Mouse (Mus musculus) small intestine, adult 2 months (tissue): ENCODE results near the gene Nhlrc3. TPM values are rescaled to one million over a fixed set of nuclear protein-coding genes. Genes with fewer than 3 reads are reported as not detected.

Experiments used
- H3K27ac ChIP-seq: fragments of 200-500 bp; 2 replicates; pipeline ENCODE4 v1.5.1; 2012; ENCODE audit warnings: low read depth, low read length, control low read depth, inconsistent platforms; ENCODE audit not compliant: insufficient read depth
- H3K27me3 ChIP-seq: fragments of 200-500 bp; 2 replicates; pipeline ENCODE4 v1.6.1; 2012; ENCODE audit warnings: mild to moderate bottlenecking, moderate library complexity, low read length, inconsistent platforms; ENCODE audit not compliant: control insufficient read depth, insufficient read depth
- H3K36me3 ChIP-seq: fragments of 200-500 bp; 2 replicates; pipeline ENCODE4 v1.6.1; 2012; ENCODE audit warnings: mild to moderate bottlenecking, low read length, control low read depth, inconsistent platforms; ENCODE audit not compliant: control insufficient read depth, insufficient read depth
- H3K4me1 ChIP-seq: fragments of 200-500 bp; 2 replicates; pipeline ENCODE4 v1.6.1; 2012; ENCODE audit warnings: low read length, inconsistent platforms, mixed read lengths; ENCODE audit not compliant: control insufficient read depth, insufficient read depth, insufficient read length
- H3K4me3 ChIP-seq: fragments of 200-500 bp; 2 replicates; pipeline ENCODE4 v1.5.1; 2012; ENCODE audit warnings: low read depth, mild to moderate bottlenecking, control low read depth, inconsistent platforms, low read length, moderate library complexity
- CTCF ChIP-seq: fragments of 200-500 bp; IDR thresholded peaks from 2 replicates; pipeline ENCODE4 v1.5.1; 2012; ENCODE audit warnings: low read depth, mild to moderate bottlenecking, control low read depth, inconsistent platforms, low read length, moderate library complexity, mixed read lengths; ENCODE audit not compliant: insufficient replicate concordance, insufficient read length; ENCODE audit errors: extremely low read depth
- POLR2A ChIP-seq: fragments of 200-500 bp; IDR thresholded peaks from 2 replicates; pipeline ENCODE4 v1.6.1; 2012; ENCODE audit warnings: low read depth, mild to moderate bottlenecking, control low read depth, inconsistent platforms, low read length, moderate library complexity
- WGBS: fragments of 180-500 bp; shearing (Covaris S2); methylation state at CpG from one replicate; pipeline ENCODE4 v1.1.7; 2018; 5-methylcytosine and 5-hydroxymethylcytosine counted together
- polyA plus RNA-seq: library from polyadenylated mRNA; depleted of rRNA; stranded (reverse); fragments of >200 nt; gene quantifications from 2 replicates; pipeline ENCODE4 v1.2.3, GENCODE M21; 2012; rRNA removed

Gene Nhlrc3
- polyA plus RNA-seq, 1 experiment = 8.0 TPM

DNA sequence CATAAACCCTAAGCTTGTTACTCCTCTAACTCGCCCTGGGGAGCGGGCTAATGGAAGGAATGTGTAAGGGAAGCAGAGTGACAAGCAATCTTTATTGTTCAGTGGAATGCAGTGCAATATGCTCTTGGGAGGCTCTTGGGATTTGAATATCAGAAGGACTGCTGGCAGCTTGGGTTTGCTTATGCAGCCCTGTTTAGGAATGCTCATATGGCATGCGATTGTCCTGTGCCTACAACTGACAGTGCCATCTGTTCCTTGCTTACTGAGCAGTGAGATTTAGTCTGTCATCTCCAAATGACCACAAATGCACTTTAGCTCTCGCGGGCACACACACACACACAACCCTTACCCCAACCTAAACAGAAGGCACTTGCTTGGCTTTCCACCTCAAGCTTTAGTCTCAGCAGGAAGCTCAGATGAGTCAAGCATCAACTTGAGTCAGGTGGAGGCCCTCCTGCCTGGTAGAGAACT, 47.1 kb downstream of the Nhlrc3 start:
- TF ChIP-seq CTCF (no peak), POLR2A (no peak)
- WGBS = 61% methylated on average over 5 of the region's 5 CpGs
- H3K4me3 ChIP-seq = no peak overlapping the region

DNA sequence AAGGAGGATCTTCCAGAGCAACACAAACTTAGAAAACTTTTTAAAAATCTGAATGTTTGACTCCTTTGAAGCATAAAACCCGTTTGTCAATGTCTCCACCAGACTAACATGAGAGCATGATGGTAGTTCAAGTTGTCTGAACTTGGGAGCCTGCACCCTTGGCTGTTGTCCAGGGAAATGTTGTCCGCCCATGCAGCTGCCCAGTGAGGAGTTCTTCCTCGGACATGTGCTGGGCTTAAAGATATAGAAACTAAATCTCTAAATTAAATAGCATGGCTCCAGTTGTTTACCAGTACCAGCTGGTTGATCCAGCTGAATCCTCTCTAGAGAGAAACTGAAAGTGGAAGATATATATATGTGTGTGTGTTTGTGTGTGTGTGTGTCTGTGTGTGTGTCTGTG, 49.2 kb downstream of the Nhlrc3 start:
- Histone ChIP-seq H3K27me3 (no peaks in the 10 kb centered on the region), H3K27ac (no peak overlapping the region), H3K4me3 (no peak overlapping the region), H3K36me3 (no peaks in the 10 kb centered on the region), H3K4me1 (peaks cover 3% of the 10 kb centered on the region; the same call in 1 of the 2 replicates)
- WGBS = 19% methylated on average over 3 of the region's 3 CpGs
- no peak for TF ChIP-seq CTCF
- TF ChIP-seq POLR2A = no peak

More for the DNA sequence above, 47.1 kb downstream of the Nhlrc3 start:
- Histone ChIP-seq H3K4me1 (peaks cover 3% of the 10 kb centered on the region; the same call in 1 of the 2 replicates), H3K36me3 (no peaks in the 10 kb centered on the region), H3K27me3 (no peaks in the 10 kb centered on the region), H3K27ac (no peak overlapping the region)

DNA sequence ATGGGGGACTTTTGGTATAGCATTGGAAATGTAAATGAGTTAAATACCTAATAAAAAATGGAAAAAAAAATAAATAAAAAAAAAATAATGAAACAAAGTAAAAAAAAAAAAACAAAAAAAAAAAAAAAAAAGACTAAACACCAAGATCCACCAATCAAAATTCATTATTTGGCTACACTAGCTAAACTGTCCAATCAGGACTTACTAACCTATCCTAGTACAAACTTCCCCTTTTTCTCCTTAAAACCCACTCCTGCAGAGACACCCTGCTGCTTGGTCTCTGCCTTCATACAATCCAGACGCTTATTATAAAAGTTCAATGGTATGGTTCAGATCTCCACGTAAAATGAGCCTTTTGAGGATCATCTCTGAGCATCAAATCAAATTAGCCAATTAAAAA, 49.7 kb downstream of the Nhlrc3 start:
- H3K4me3 ChIP-seq = no peak overlapping the region
- H3K4me1 ChIP-seq = peaks cover 3% of the 10 kb centered on the region; the same call in 1 of the 2 replicates
- H3K27ac ChIP-seq = no peak overlapping the region
- H3K27me3 ChIP-seq = no peaks in the 10 kb centered on the region
- TF ChIP-seq CTCF = no peak
- TF ChIP-seq POLR2A = no peak
- H3K36me3 ChIP-seq = no peaks in the 10 kb centered on the region
- 68% methylated on average over 2 of the region's 2 CpGs for WGBS

DNA sequence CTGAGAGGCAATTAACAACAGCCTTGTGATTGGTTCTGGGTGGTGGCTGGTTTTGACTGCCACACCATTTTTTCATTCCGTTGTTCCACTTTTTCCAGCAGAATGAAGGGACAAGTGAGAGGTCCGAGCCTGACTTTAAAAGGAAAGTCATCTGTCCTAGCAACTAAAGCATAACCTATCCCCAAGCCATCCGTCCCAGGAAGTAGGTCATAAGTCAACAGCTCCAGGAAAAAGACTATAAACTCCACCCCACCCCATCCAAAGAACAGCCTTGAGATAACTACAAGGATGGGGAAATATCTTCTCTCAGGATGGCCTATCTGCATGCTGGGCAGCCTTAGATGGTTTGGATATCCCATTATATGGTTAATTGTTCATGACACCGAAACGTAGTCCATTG, 50.9 kb downstream of the Nhlrc3 start:
- no peak for TF ChIP-seq POLR2A
- no peak for TF ChIP-seq CTCF
- Histone ChIP-seq H3K27ac (no peak overlapping the region), H3K4me1 (peaks cover 3% of the 10 kb centered on the region; the same call in 1 of the 2 replicates), H3K4me3 (no peak overlapping the region), H3K36me3 (no peaks in the 10 kb centered on the region), H3K27me3 (no peaks in the 10 kb centered on the region)
- 60% methylated on average over 5 of the region's 5 CpGs for WGBS

DNA sequence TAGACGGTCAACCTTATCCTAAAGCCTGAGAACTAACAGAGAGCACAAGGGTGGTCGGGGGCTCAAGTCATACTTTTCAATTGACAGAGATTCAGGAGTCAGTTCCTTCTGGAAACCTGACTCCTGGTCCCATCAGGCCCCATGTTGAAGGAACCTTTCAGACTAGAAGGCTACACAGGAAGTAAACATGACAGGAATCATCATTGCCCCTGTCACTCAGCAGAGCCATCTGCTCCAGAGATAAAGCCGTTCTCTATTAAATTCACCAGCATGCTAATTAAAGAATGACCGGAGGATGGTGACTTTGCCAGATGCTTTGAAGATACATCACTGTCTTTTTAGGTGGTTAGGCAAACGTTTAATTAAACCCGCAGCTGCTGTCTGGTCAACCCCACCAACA, 53.1 kb downstream of the Nhlrc3 start:
- Histone ChIP-seq H3K36me3 (no peaks in the 10 kb centered on the region), H3K27me3 (no peaks in the 10 kb centered on the region), H3K27ac (no peak overlapping the region), H3K4me1 (peaks cover 3% of the 10 kb centered on the region; the same call in 1 of the 2 replicates), H3K4me3 (no peak overlapping the region)
- no peak for TF ChIP-seq POLR2A
- no peak for TF ChIP-seq CTCF
- 67% methylated on average over 6 of the region's 6 CpGs for WGBS

DNA sequence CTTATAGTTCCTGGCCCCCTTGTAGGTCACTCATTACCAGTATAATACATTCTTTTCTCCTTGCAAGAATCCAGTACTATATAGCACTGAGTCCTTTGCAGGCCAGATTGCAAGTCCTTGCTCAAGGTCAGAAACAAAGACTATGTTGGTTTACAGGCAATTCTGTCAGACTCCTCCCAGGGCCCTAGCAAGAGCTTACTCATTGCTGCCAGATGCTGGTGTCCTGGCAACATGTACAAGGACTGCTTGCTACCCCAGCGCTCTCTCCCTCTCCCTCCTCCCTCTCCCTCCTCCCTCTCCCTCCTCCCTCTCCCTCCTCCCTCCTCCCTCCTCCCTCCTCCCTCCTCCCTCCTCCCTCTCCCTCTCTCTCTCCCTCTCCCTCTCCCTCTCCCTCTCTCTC, 56.0 kb downstream of the Nhlrc3 start:
- Histone ChIP-seq H3K4me3 (no peak overlapping the region), H3K27ac (no peak overlapping the region), H3K4me1 (no peaks in the 10 kb centered on the region), H3K27me3 (no peaks in the 10 kb centered on the region), H3K36me3 (no peaks in the 10 kb centered on the region)
- 70% methylated on average over 1 of the region's 1 CpGs for WGBS
- TF ChIP-seq CTCF = no peak
- TF ChIP-seq POLR2A = no peak

Other genes starting within 250 kb of the Nhlrc3 start
- 23.3 and 28.9 TPM in 2 replicates for gene Proser1, start 334 bp upstream of the Nhlrc3 start, polyA plus RNA-seq
- 0.05 TPM in 1 of 2 replicates, not detected in the other for gene Stoml3, start 25.3 kb upstream of the Nhlrc3 start, polyA plus RNA-seq
- 1.1 and 2.1 TPM in 2 replicates for gene Frem2, start 194.0 kb upstream of the Nhlrc3 start, polyA plus RNA-seq